Mouse (Mus musculus): Measurements from ENCODE around the gene Bckdhb. TPM values are rescaled to one million over a fixed set of nuclear protein-coding genes. Genes with fewer than 3 reads are reported as not detected.

The Bckdhb gene
- polyA plus RNA-seq, 1 experiment from 2014 or later: 63.7 TPM

- ATAC-seq (replicated peaks; ENCODE audit: low FRiP score): no peak
- Histone ChIP-seq H3K4me1 (replicated peaks; ENCODE audit: control insufficient read depth, insufficient read depth, low read length) (no peaks in the 10 kb centered on the region), H3K4me2 (ENCODE audit: low read depth, low read length, severe bottlenecking) (no peak overlapping the region), H3K27me3 (ENCODE audit: control insufficient read depth, insufficient read depth, low read length) (no peaks in the 10 kb centered on the region), H3K27ac (ENCODE audit: low read depth, low read length) (no peak overlapping the region), H3K9ac (ENCODE audit: low read length) (no peak overlapping the region), H3K9me3 (ENCODE audit: control insufficient read depth, low read length) (no peaks in the 10 kb centered on the region), H3K36me3 (ENCODE audit: control insufficient read depth, insufficient read depth, low read length) (no peaks in the 10 kb centered on the region), H3K4me3 (ENCODE audit: low read depth, low read length) (no peak overlapping the region)
- 84% methylated on average over 4 of the region's 4 CpGs for WGBS
- no peak for DNase-seq (ENCODE audit: low spot score)
Observed at GRCm38 (mm10) chr9:83951336-83951735, 26.4 kb downstream of the Bckdhb start.

- peak; percentile 83 for ATAC-seq (replicated peaks; ENCODE audit: low FRiP score)
- H3K9me3 ChIP-seq (ENCODE audit: control insufficient read depth, low read length): no peaks in the 10 kb centered on the region
- peak; percentile 84 for DNase-seq (ENCODE audit: low spot score)
- H3K27ac ChIP-seq (ENCODE audit: low read depth, low read length): no peak overlapping the region
- no peak overlapping the region for H3K4me2 ChIP-seq (ENCODE audit: low read depth, low read length, severe bottlenecking)
- 62% methylated on average over 15 of the region's 15 CpGs for WGBS
- no peaks in the 10 kb centered on the region for H3K27me3 ChIP-seq (ENCODE audit: control insufficient read depth, insufficient read depth, low read length)
- no peaks in the 10 kb centered on the region for H3K4me1 ChIP-seq (replicated peaks; ENCODE audit: control insufficient read depth, insufficient read depth, low read length)
- H3K4me3 ChIP-seq (ENCODE audit: low read depth, low read length): no peak overlapping the region
- no peaks in the 10 kb centered on the region for H3K36me3 ChIP-seq (ENCODE audit: control insufficient read depth, insufficient read depth, low read length)
- H3K9ac ChIP-seq (ENCODE audit: low read length): no peak overlapping the region
Observed at GRCm38 (mm10) chr9:83956632-83957314, 31.8 kb downstream of the Bckdhb start.

- no peak overlapping the region for H3K4me3 ChIP-seq (ENCODE audit: low read depth, low read length)
- H3K4me2 ChIP-seq (ENCODE audit: low read depth, low read length, severe bottlenecking): no peak overlapping the region
- ATAC-seq (replicated peaks; ENCODE audit: low FRiP score) (no peak; the same call in 1 of the 2 replicates), DNase-seq (ENCODE audit: low spot score) (no peak)
- H3K27ac ChIP-seq (ENCODE audit: low read depth, low read length): no peak overlapping the region; the same call in 1 of the 2 replicates
- WGBS: 79% methylated on average over 10 of the region's 10 CpGs
- H3K9me3 ChIP-seq (ENCODE audit: control insufficient read depth, low read length): no peaks in the 10 kb centered on the region
- no peaks in the 10 kb centered on the region for H3K36me3 ChIP-seq (ENCODE audit: control insufficient read depth, insufficient read depth, low read length)
- H3K27me3 ChIP-seq (ENCODE audit: control insufficient read depth, insufficient read depth, low read length): no peaks in the 10 kb centered on the region
- no peak overlapping the region for H3K9ac ChIP-seq (ENCODE audit: low read length)
- H3K4me1 ChIP-seq (replicated peaks; ENCODE audit: control insufficient read depth, insufficient read depth, low read length): no peaks in the 10 kb centered on the region
Observed at GRCm38 (mm10) chr9:83962098-83963086, 37.4 kb downstream of the Bckdhb start.

DNA sequence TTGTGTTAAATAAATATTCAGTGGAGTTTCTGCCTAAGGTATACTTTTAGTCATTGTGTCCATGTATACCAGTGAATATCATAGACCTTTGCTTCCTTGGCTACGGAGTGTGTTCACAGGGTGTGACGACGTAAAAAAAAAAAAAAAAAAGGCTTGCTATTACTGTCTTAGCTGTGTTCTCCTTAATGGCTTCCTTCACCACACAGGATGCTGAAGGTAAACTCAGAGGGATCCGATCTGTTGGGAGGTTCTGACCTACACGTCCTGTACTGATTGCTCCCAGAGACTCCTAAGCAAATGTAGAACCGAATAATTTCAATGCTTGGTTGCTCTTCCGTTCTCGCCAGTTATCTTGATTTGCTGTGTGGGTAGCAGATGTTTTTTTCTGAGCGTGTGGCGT, 38.4 kb downstream of the Bckdhb start:
- no peak for DNase-seq (ENCODE audit: low spot score)
- ATAC-seq (replicated peaks; ENCODE audit: low FRiP score): no peak
- Histone ChIP-seq H3K27me3 (ENCODE audit: control insufficient read depth, insufficient read depth, low read length) (no peaks in the 10 kb centered on the region), H3K27ac (ENCODE audit: low read depth, low read length) (no peak overlapping the region), H3K4me3 (ENCODE audit: low read depth, low read length) (no peak overlapping the region), H3K4me2 (ENCODE audit: low read depth, low read length, severe bottlenecking) (no peak overlapping the region), H3K9ac (ENCODE audit: low read length) (no peak overlapping the region), H3K4me1 (replicated peaks; ENCODE audit: control insufficient read depth, insufficient read depth, low read length) (no peaks in the 10 kb centered on the region), H3K9me3 (ENCODE audit: control insufficient read depth, low read length) (no peaks in the 10 kb centered on the region), H3K36me3 (ENCODE audit: control insufficient read depth, insufficient read depth, low read length) (no peaks in the 10 kb centered on the region; the same call in 1 of the 2 replicates)
- WGBS: 89% methylated on average over 10 of the region's 10 CpGs

- WGBS: 95% methylated on average over 4 of the region's 4 CpGs
- no peaks in the 10 kb centered on the region for H3K27me3 ChIP-seq (ENCODE audit: control insufficient read depth, insufficient read depth, low read length)
- no peak for ATAC-seq (replicated peaks; ENCODE audit: low FRiP score)
Observed at GRCm38 (mm10) chr9:83964376-83964775, 39.4 kb downstream of the Bckdhb start.

GRCm38 (mm10) chr9:83967439-83968050, 42.6 kb downstream of the Bckdhb start:
- Histone ChIP-seq H3K9ac (ENCODE audit: low read length) (no peak overlapping the region), H3K9me3 (ENCODE audit: control insufficient read depth, low read length) (no peaks in the 10 kb centered on the region), H3K4me1 (replicated peaks; ENCODE audit: control insufficient read depth, insufficient read depth, low read length) (no peaks in the 10 kb centered on the region), H3K36me3 (ENCODE audit: control insufficient read depth, insufficient read depth, low read length) (no peaks in the 10 kb centered on the region; the same call in 1 of the 2 replicates), H3K27me3 (ENCODE audit: control insufficient read depth, insufficient read depth, low read length) (no peaks in the 10 kb centered on the region), H3K27ac (ENCODE audit: low read depth, low read length) (no peak overlapping the region), H3K4me3 (ENCODE audit: low read depth, low read length) (no peak overlapping the region), H3K4me2 (ENCODE audit: low read depth, low read length, severe bottlenecking) (no peak overlapping the region)
- ATAC-seq (replicated peaks; ENCODE audit: low FRiP score): no peak
- WGBS: 89% methylated on average over 9 of the region's 9 CpGs
- no peak for DNase-seq (ENCODE audit: low spot score)

More at GRCm38 (mm10) chr9:83964376-83964775, 39.4 kb downstream of the Bckdhb start:
- H3K9ac ChIP-seq (ENCODE audit: low read length): no peak overlapping the region
- no peak overlapping the region for H3K27ac ChIP-seq (ENCODE audit: low read depth, low read length)
- H3K4me2 ChIP-seq (ENCODE audit: low read depth, low read length, severe bottlenecking): no peak overlapping the region
- DNase-seq (ENCODE audit: low spot score): no peak
- H3K36me3 ChIP-seq (ENCODE audit: control insufficient read depth, insufficient read depth, low read length): no peaks in the 10 kb centered on the region; the same call in 1 of the 2 replicates
- H3K4me3 ChIP-seq (ENCODE audit: low read depth, low read length): no peak overlapping the region
- no peaks in the 10 kb centered on the region for H3K9me3 ChIP-seq (ENCODE audit: control insufficient read depth, low read length)
- no peaks in the 10 kb centered on the region for H3K4me1 ChIP-seq (replicated peaks; ENCODE audit: control insufficient read depth, insufficient read depth, low read length)

GRCm38 (mm10) chr9:83969326-83969725, 44.4 kb downstream of the Bckdhb start:
- no peaks in the 10 kb centered on the region for H3K27me3 ChIP-seq (ENCODE audit: control insufficient read depth, insufficient read depth, low read length)
- no peaks in the 10 kb centered on the region for H3K4me1 ChIP-seq (replicated peaks; ENCODE audit: control insufficient read depth, insufficient read depth, low read length)
- H3K36me3 ChIP-seq (ENCODE audit: control insufficient read depth, insufficient read depth, low read length): no peaks in the 10 kb centered on the region; the same call in 1 of the 2 replicates
- H3K27ac ChIP-seq (ENCODE audit: low read depth, low read length): no peak overlapping the region
- no peaks in the 10 kb centered on the region for H3K9me3 ChIP-seq (ENCODE audit: control insufficient read depth, low read length)
- WGBS: 87% methylated on average over 7 of the region's 7 CpGs
- DNase-seq (ENCODE audit: low spot score) (no peak), ATAC-seq (replicated peaks; ENCODE audit: low FRiP score) (no peak)
- H3K9ac ChIP-seq (ENCODE audit: low read length): no peak overlapping the region
- no peak overlapping the region for H3K4me3 ChIP-seq (ENCODE audit: low read depth, low read length)
- no peak overlapping the region for H3K4me2 ChIP-seq (ENCODE audit: low read depth, low read length, severe bottlenecking)

DNA sequence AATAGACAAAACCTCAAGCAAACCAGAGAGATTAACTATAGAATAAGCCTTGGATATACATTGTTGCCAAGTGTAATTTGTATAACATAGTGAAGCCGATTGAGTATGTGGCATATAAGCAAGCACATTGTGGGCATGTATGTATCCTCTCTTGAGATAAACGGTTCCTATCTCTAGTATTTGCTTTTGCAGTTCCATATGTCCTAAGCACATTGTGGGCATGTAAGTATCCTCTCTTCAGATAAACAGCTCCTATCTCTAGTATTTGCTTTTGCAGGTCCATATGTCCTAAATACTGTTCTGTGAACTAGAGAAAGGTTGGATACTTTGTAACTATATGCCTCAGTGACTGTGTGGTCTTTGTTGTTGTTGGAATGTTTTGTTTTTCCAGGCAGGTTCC, 48.5 kb downstream of the Bckdhb start:
- no peaks in the 10 kb centered on the region for H3K4me1 ChIP-seq (replicated peaks; ENCODE audit: control insufficient read depth, insufficient read depth, low read length)
- no peaks in the 10 kb centered on the region for H3K27me3 ChIP-seq (ENCODE audit: control insufficient read depth, insufficient read depth, low read length)
- 95% methylated on average over 2 of the region's 2 CpGs for WGBS
- H3K27ac ChIP-seq (ENCODE audit: low read depth, low read length): no peak overlapping the region
- DNase-seq (ENCODE audit: low spot score) (no peak), ATAC-seq (replicated peaks; ENCODE audit: low FRiP score) (no peak)
- H3K9ac ChIP-seq (ENCODE audit: low read length): no peak overlapping the region
- H3K36me3 ChIP-seq (ENCODE audit: control insufficient read depth, insufficient read depth, low read length): no peaks in the 10 kb centered on the region
- H3K9me3 ChIP-seq (ENCODE audit: control insufficient read depth, low read length): no peaks in the 10 kb centered on the region
- no peak overlapping the region for H3K4me3 ChIP-seq (ENCODE audit: low read depth, low read length)
- H3K4me2 ChIP-seq (ENCODE audit: low read depth, low read length, severe bottlenecking): no peak overlapping the region

Measured in forebrain, embryonic 11.5 days (tissue).